Mouse (Mus musculus) lung, adult 2 months (tissue): ENCODE data around the gene Clk3.

ENCODE experiments used
- CTCF ChIP-seq: fragments of 200-500 bp; IDR thresholded peaks from 2 replicates; pipeline ENCODE4 v1.5.1; 2011; ENCODE audit warnings: mild to moderate bottlenecking, low read length, control low read depth; ENCODE audit not compliant: insufficient read depth
- POLR2A ChIP-seq: fragments of 200-500 bp; IDR thresholded peaks from 2 replicates; pipeline ENCODE4 v1.6.1; 2011; ENCODE audit warnings: low read depth, mild to moderate bottlenecking, control low read depth, low read length, borderline replicate concordance; ENCODE audit errors: extremely low read depth

DNA sequence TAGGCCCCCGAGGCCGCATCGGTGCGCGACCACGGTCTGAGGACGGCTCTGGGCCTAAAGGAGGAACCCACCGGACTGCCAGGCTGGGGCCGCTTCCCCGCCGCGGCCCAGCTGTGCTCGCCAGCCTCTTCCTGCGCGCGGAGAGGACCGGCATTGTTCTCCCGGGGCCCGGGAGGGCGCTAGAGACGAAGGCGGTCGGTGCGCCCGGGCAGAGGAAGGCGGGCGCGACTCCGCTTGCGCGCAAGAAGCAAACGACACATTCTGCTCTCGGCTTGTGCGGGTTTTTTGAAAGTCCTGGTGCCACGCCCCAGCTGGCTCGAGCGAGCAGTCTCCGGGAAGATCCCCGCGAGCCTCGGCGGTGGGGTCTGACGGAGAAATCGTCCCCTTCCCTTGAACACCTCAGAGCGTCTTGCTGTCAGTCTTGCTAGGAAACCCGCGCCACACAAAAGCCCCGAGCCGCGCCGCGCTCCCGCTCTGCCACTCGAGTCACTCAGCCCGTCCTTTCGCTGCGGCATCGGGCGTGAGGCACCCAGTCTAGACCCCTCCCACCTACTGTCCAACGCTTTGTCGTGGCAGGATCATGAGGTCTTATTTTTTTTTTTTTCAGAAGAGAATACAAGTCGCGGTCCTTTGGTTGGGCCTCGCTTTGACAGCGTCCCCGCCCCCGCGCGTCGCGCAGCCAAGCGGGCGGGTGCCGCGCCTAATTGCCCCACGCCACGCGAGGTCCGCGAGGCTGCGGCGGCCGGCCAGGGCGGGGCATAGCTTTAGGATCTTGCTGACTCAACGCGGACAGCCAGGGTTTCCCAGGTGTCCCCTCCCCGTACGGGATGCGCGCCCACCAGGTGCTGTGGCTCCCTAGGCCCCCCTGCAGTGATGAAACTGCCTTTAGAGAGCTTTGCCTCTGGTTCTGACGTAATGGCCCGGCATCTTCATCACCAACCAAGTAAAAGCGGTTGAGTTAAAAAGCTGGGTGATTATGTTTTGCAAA lies at the start of gene Clk3:
- TF ChIP-seq POLR2A (peak; percentile 66; the same call in 1 of the 2 replicates), CTCF (no peak)
